Mouse (Mus musculus) cortical plate, adult 2 months (tissue): ENCODE measurements around the gene Msi2.

ENCODE experiments used
- CTCF ChIP-seq: fragments of 200-500 bp; IDR thresholded peaks from 2 replicates; pipeline ENCODE4 v1.5.1; 2011; ENCODE audit warnings: mild to moderate bottlenecking, control low read depth, low read length; ENCODE audit not compliant: insufficient read depth; ENCODE audit errors: extremely low read depth
- POLR2A ChIP-seq: fragments of 200-500 bp; IDR thresholded peaks from 2 replicates; pipeline ENCODE4 v1.6.1; 2011; ENCODE audit warnings: mild to moderate bottlenecking, low read length, control low read depth; ENCODE audit not compliant: insufficient read depth; ENCODE audit errors: extremely low read depth

GRCm38 (mm10) chr11:88645821-88646220 lies 72.5 kb downstream of the Msi2 start:
- TF ChIP-seq CTCF (no peak), POLR2A (no peak)
